Mouse (Mus musculus) liver, postnatal 0 days (tissue): ENCODE results near the gene Vps25.

ENCODE experiments used
- CTCF ChIP-seq: sonication (generic); IDR thresholded peaks from 2 replicates; pipeline ENCODE4 v1.5.1; 2016; ENCODE audit warnings: antibody characterized with exemption, low read depth
- EP300 ChIP-seq: IDR thresholded peaks from 2 replicates; pipeline ENCODE4 v1.6.1; 2016; ENCODE audit warnings: antibody characterized with exemption, low read depth, mild to moderate bottlenecking

- no peak for TF ChIP-seq CTCF
- no peak for TF ChIP-seq EP300
Measured at GRCm38 (mm10) chr11:101246702-101247012, 6.8 kb upstream of the Vps25 start.
